Mouse (Mus musculus) brain, embryonic 14.5 days (tissue): ENCODE data around the gene Slc7a1. TPM values are rescaled to one million over a fixed set of nuclear protein-coding genes. Genes with fewer than 3 reads are reported as not detected.

Experiments
- DNase-seq: peaks from one replicate; pipeline ENCODE4 v3.0.0-alpha.2; 2011; ENCODE audit warnings: low read depth
- CTCF ChIP-seq: fragments of 200-500 bp; IDR thresholded peaks from 2 replicates; pipeline ENCODE4 v1.5.1; 2012; ENCODE audit warnings: inconsistent platforms, mild to moderate bottlenecking, moderate library complexity, borderline replicate concordance; ENCODE audit not compliant: insufficient read depth, insufficient read length; ENCODE audit errors: extremely low read depth
- POLR2A ChIP-seq: fragments of 200-500 bp; IDR thresholded peaks from 2 replicates; pipeline ENCODE4 v1.6.1; 2012; ENCODE audit warnings: mild to moderate bottlenecking, inconsistent platforms, borderline replicate concordance; ENCODE audit not compliant: poor library complexity, insufficient read depth, insufficient read length, severe bottlenecking; ENCODE audit errors: extremely low read depth
- polyA plus RNA-seq: library from polyadenylated mRNA; depleted of rRNA; stranded (reverse); fragments of >200 nt; gene quantifications from 2 replicates; pipeline ENCODE4 v1.2.3, GENCODE M21; 2012; rRNA removed

Gene Slc7a1
- polyA plus RNA-seq, 1 experiment = 24.3 TPM

DNA sequence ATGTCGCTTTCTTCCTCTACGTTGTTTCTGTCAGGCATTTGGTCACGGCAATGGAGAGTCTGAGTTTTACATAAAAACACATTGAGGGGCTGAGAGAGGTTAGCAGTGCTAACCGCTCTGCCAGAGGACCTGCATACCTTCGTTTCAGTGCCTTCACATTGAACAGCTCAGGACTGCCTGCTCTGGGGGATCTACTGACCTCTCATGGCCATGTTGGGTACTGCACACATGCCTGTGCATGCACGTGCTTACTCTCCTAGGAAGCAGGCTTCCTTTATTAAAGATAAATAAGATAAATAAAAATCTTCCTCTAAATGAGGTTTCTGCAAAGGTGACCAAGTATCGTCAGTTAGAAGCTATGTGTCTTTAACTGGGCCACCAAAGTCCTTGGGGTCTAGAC is 106.4 kb downstream of the Slc7a1 start:
- peak; percentile 25 for DNase-seq
- TF ChIP-seq POLR2A (no peak), CTCF (peak; percentile 57; the same call in 1 of the 2 replicates)

DNA sequence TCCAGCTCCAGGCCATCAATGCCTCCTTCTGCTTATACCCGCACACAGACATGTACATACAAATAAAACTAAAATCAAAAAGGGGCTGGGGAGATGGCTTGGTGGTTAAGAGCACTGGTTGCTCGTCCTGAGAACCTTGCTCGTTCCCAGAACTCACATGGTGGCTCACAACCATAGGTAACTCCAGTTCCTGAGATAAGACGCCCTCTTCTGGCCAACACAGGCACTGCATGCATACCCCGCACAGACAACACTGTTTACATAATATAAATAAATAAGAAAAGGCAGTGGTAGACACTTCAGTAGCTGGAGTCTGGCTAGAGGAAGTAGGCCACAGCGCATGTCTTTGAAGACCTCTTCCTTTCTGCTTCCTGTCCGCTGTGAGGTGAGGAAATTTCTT is 106.8 kb downstream of the Slc7a1 start:
- no peak for DNase-seq
- TF ChIP-seq CTCF (no peak; the same call in 1 of the 2 replicates), POLR2A (no peak)

DNA sequence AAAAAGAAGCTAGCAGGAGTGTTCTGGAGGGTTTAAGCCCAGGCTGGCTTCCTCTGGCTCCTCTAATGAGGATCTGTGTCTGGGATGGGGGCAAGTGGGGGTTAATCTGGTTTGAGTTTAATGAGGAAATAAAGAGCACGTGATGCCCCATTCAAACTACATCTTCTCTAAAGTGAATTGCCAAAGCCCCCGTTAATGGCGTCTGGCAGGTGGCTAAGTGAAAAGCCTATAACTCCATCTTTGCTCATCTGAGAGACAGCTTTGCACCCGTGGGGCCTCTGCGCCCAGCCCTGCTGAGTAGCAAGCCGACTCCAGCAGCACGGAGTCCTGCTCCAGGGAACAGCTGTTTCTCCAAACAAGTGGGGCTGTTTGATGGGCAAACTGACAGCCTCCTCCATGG is 109.8 kb downstream of the Slc7a1 start:
- TF ChIP-seq CTCF = no peak
- TF ChIP-seq POLR2A = no peak
- DNase-seq = peak; percentile 78

DNA sequence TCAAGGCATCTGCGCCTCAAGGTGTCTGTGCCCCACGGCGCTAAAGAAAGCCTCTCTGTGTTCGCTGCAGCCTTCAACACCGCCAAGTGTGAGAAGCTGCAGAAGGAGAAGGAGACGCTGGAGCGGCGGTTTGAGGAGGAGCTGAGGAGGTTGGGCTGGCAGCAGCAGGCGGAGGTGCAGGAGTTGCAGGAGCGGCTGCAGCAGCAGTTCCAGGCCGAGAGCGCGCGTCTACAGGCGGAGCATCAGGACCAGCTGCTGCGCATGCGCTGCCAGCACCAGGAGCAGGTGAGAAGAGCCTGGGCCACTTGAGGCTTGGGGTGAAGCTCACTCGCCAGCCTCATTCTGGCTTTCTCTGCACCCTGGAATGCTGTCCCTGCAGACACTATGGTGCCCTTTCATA is 110.9 kb downstream of the Slc7a1 start:
- TF ChIP-seq CTCF (no peak), POLR2A (no peak)
- DNase-seq = peak; percentile 22

DNA sequence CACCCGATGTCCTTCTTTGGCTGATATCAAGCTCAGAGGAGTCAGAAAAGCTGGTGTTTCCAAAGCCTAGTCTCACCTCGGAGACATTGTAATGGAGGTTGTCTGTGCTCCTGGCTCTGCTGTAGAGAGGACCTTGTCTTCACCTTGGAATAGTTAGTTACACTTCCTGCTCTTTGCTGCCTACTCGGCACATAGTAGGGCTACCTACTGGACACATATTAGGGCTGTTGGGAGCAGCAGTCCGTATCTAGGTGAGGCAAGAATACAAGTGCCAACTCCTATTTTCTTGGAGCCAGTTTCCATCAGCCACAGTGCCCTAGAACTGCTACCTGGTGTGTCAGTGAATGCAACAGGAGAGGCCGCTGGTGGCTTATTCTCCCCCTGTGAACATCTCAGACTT is 112.2 kb downstream of the Slc7a1 start:
- no peak for TF ChIP-seq POLR2A
- TF ChIP-seq CTCF = no peak
- DNase-seq = no peak

DNA sequence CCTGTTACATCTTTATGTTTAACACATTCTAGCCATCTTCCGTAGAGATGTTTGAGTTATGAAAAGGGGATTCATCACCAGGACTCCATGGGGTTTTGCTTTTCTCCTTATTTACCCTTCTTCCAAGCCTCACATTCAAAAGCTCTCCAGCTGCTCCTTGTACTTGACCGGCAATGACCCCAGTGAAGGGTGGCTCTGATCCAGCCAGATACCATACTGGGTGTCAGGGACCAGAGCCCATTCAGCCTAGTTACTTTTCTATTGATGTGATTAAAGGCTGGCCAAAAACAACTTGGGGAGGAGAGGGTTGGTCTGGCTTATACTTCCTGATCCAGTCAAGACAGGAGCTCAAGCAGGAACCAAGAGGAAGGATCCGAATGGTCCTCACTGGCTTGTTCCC is 116.1 kb downstream of the Slc7a1 start:
- peak; percentile 37 for DNase-seq
- TF ChIP-seq CTCF (no peak), POLR2A (no peak)

DNA sequence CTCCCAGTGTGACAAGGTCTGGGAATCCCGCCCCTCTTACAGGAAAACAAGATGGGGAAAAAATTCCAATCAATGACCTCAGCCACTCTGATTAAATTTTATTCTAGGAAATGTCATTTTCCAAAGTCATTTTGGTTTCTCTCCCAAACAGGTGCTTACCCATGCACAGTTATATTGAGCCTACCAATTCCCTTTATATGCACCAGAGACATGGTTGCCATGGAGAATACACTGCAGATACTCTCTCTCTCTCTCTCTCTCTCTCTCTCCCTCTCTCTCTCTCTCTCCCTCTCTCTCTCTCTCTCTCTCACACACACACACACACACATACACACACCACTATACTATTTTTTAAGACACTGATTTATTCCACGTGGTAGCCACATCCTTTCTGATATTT is 116.5 kb downstream of the Slc7a1 start:
- no peak for DNase-seq

DNA sequence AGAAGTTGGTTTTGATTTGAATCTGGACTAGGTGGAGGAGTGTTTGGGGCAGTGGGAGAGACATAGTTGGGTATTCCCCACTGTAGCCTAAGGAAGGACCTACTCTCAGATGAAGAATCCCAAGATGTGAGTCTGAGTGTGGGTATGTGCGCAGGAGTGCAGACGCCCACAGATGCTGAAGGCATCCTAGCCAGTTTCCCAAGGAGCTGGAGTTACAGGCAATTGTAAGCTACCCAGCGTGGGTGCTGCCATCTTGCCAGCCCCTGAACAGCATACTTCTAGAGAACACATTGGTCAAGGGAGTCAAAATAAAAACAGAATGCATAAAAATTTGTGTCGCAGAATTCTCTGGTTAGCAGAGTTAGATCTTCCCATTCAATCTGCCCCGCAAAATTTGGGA is 117.1 kb downstream of the Slc7a1 start:
- TF ChIP-seq CTCF (no peak), POLR2A (no peak)
- DNase-seq = no peak

More for the DNA sequence above, 116.5 kb downstream of the Slc7a1 start:
- TF ChIP-seq CTCF (no peak), POLR2A (no peak)

DNA sequence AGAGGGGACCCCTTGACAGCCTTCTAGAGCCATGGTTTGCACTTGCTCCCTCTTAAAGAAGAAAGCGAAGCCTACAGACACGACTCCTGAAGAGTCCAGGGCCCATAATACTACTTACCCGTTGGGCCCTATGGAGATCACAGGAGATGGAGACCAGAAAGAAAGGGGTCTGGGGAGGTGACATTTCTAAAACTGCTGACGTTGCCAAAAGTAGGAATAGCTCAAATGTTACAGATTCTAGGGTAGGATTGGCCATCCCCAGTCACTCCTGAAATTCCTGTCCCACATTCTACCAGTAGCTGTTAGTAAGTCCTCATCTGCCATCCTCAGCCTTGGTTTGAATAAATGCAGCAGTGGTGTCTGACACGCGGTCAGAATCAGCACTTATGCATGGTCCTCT is 117.6 kb downstream of the Slc7a1 start:
- DNase-seq = no peak
- TF ChIP-seq POLR2A (no peak), CTCF (no peak)

DNA sequence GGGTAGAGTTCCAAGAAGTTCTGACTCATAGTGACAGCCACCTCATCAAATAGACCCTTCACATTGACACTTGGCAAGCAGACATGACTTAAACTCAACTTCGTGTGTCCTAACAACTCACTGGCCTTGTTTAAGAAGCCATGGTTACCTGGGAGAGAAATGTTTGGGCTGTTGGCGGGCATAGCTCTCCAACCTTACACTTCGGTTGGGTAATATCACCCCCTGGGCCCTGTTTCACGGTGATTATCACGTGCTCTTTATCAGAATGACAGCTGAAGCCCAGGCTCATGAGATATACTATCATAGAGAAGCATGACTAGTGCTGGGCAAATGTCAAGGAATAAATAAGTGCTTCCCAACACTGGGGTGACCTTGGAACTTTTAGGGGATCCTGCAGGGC is 119.4 kb downstream of the Slc7a1 start:
- TF ChIP-seq POLR2A = no peak
- no peak for TF ChIP-seq CTCF

DNA sequence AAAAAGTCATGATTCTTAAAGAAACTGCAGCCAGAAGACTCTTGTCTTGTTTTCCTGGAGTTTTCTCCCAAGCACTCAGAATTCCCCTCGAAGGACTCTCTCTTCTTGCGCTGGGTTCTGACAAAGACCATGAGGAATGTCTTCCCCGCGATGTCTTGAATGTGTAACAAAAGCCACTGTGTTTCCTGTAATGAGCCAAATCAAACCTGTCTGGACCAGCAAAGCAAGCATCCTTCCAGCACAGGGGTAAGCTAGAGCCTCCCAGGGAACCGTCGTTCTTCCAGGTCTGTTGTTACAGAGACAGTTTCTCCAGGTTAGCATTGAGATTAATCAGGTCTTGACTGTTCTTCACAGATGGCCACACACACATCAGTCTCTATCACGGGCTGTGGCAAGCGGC is 121.5 kb downstream of the Slc7a1 start:
- DNase-seq = no peak
- TF ChIP-seq CTCF (no peak), POLR2A (no peak)

More for the DNA sequence above, 119.4 kb downstream of the Slc7a1 start:
- no peak for DNase-seq

Other genes with a start within 250 kb of the Slc7a1 start
- 37.2 and 44.5 TPM in 2 replicates for gene Ubl3, start 152.9 kb upstream of the Slc7a1 start, polyA plus RNA-seq